8 mouse cellular contexts compared by ENCODE assay signal in the genomic region with DNA sequence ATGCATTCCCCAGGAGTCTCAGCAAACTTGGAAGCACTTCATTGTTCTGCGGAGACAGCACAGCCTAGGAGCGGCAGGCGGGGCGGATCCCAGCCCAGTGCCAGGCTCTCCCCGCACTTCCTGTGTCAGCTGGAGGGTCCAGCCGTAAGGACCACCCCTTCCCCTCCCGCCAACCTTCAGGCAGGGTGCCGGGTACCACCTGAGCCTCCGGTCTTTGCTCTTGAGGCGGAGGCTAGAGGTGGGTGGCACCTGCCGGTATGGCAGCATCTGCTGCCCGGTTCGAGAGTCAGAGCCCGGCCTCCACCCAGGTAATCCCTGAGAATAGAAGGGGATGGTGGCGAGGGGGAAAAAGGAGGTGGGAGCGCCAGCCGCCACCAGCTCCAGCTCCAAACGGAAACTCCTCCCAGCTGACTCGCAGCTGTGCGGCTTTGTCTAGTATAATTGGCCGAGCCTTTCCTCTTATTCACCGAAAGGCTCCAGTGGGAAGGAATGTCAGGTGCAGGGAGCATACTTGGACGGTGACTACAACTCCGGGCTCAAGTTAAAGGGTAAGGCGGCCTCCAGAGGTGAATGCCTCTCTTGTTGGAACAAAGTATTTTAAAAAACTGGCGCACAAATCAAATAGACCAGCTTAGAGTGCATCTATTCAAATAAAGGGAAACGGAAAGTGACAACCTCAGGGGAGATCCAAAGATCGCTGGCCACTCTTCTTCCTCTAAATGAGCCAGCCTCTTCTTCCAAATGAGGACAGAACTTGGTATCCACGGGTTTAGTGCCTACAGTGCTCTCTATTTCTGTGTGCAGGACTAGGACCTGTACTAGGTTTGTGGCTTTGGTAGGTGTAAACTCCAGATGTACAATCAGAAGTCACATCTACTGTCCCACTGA.
DNase-seq lines count a peak whose midpoint lies in the region; ATAC-seq and TF ChIP-seq lines count a peak whose summit lies in the region.

No protein-coding gene starts in this region.

- no peaks in the 10 kb centered on the region for H3K36me3 ChIP-seq in embryonic facial prominence, embryonic 11.5 days (replicated peaks; ENCODE audit: control insufficient read depth, insufficient read depth, low read depth, low read length)
- H3K36me3 ChIP-seq in liver, adult 2 months (ENCODE audit: control insufficient read depth, insufficient read depth, low read length): no peaks in the 10 kb centered on the region
- H3K36me3 ChIP-seq in midbrain, postnatal 0 days (ENCODE audit: insufficient read depth, low read length): no peaks in the 10 kb centered on the region

- no peaks in the 10 kb centered on the region for H3K27me3 ChIP-seq in embryonic facial prominence, embryonic 11.5 days (ENCODE audit: control insufficient read depth, insufficient read depth, low read length)
- H3K27me3 ChIP-seq in liver, adult 2 months (ENCODE audit: control insufficient read depth, insufficient read depth, low read length): no peaks in the 10 kb centered on the region
- no peaks in the 10 kb centered on the region for H3K27me3 ChIP-seq in midbrain, postnatal 0 days (ENCODE audit: insufficient read depth, low read length)

- under 1% methylated on average over 29 of the region's 29 CpGs for WGBS in embryonic facial prominence, embryonic 11.5 days
- 27% methylated on average over 29 of the region's 29 CpGs for WGBS in liver, adult 2 months
- under 1% methylated on average over 29 of the region's 29 CpGs for WGBS in midbrain, postnatal 0 days

- peak overlapping the region; percentile 87 for H3K4me2 ChIP-seq in embryonic facial prominence, embryonic 11.5 days (ENCODE audit: low read depth, low read length)
- peak overlapping the region; percentile 94 for H3K4me2 ChIP-seq in midbrain, postnatal 0 days (ENCODE audit: low read depth, low read length, poor library complexity, severe bottlenecking)

- no peaks in the 10 kb centered on the region for H3K9me3 ChIP-seq in embryonic facial prominence, embryonic 11.5 days (replicated peaks; ENCODE audit: control insufficient read depth, low read length)
- no peaks in the 10 kb centered on the region for H3K9me3 ChIP-seq in midbrain, postnatal 0 days (ENCODE audit: low read length)

- peak overlapping the region; percentile 59 for H3K4me3 ChIP-seq in embryonic facial prominence, embryonic 11.5 days (ENCODE audit: low read depth, low read length)
- peak overlapping the region; percentile 53 for H3K4me3 ChIP-seq in liver, adult 2 months (ENCODE audit: insufficient read depth, low read depth, low read length)
- peak overlapping the region; percentile 69 for H3K4me3 ChIP-seq in midbrain, postnatal 0 days (ENCODE audit: low read depth, low read length)

- no peaks in the 10 kb centered on the region for H3K4me1 ChIP-seq in embryonic facial prominence, embryonic 11.5 days (ENCODE audit: control insufficient read depth, insufficient read depth, low read length)
- 0 out of 2 replicates have a peak, but pooled peaks cover 1% of the 10 kb centered on the region for H3K4me1 ChIP-seq in liver, adult 2 months (ENCODE audit: control insufficient read depth, insufficient read depth, low read length)
- H3K4me1 ChIP-seq in midbrain, postnatal 0 days (ENCODE audit: insufficient read depth, low read length): peaks cover 3% of the 10 kb centered on the region; the same call in 1 of the 2 replicates

- H3K9ac ChIP-seq in embryonic facial prominence, embryonic 11.5 days (replicated peaks; ENCODE audit: low read length): peak overlapping the region; percentile 43
- peak overlapping the region; percentile 38 for H3K9ac ChIP-seq in liver, adult 2 months (ENCODE audit: low read depth, low read length)
- H3K9ac ChIP-seq in midbrain, postnatal 0 days (replicated peaks; ENCODE audit: low read length, poor library complexity, severe bottlenecking): peak overlapping the region; percentile 79

- DNase-seq in gastrocnemius, adult 18-20 months (ENCODE audit: low spot score): peak; percentile 44
- no peak for DNase-seq in gastrocnemius, adult 8-10 months (ENCODE audit: low spot score in 2 of 2)
- DNase-seq in embryonic facial prominence, embryonic 11.5 days (ENCODE audit: low spot score): peak; percentile 80
- peak; percentile 64 for DNase-seq in heart, adult 8-10 months (ENCODE audit: low spot score)
- DNase-seq in kidney, adult 18-20 months: peak; percentile 53
- DNase-seq in liver, adult 2 months (ENCODE audit: extremely low read depth, low read depth, low spot score): peak; percentile 43
- DNase-seq in midbrain, postnatal 0 days (ENCODE audit: low spot score): peak; percentile 71
- DNase-seq in telencephalon, adult 2 months (ENCODE audit: low read depth, low spot score): peak; percentile 17

- TF ChIP-seq CTCF in liver, adult 2 months (IDR thresholded peaks at IDR 0.05; ENCODE audit: low read depth, low read length): no peak
- no peak for TF ChIP-seq CTCF in midbrain, postnatal 0 days (IDR thresholded peaks at IDR 0.05)

- H3K27ac ChIP-seq in embryonic facial prominence, embryonic 11.5 days (replicated peaks; ENCODE audit: low read depth, low read length): peak overlapping the region; percentile 31; the same call in 1 of the 2 replicates
- H3K27ac ChIP-seq in liver, adult 2 months (replicated peaks; ENCODE audit: insufficient read depth, low read depth, low read length): no peak overlapping the region
- peak overlapping the region; percentile 76 for H3K27ac ChIP-seq in midbrain, postnatal 0 days (ENCODE audit: low read depth, low read length)

- H3K79me2 ChIP-seq in liver, adult 2 months (ENCODE audit: control insufficient read depth, insufficient read depth, low read length): peaks cover 5% of the 10 kb centered on the region; the same call in 1 of the 2 replicates

- peak; percentile 93 for ATAC-seq in embryonic facial prominence, embryonic 11.5 days (replicated peaks; ENCODE audit: insufficient number of reproducible peaks, low FRiP score, low TSS enrichment, low read depth)
- ATAC-seq in midbrain, postnatal 0 days (ENCODE audit: low FRiP score): peak; percentile 82

- no peak for TF ChIP-seq POLR2A in liver, adult 2 months (IDR thresholded peaks at IDR 0.05; ENCODE audit: extremely low read depth, insufficient read depth, low read length)

Comparison
In these comparisons a context has a peak if more than half of its experiments do, and no peak if none do; other contexts are left out.
1. DNase-seq: peak in gastrocnemius, adult 18-20 months (single experiment), embryonic facial prominence, embryonic 11.5 days (single experiment), heart, adult 8-10 months (single experiment), kidney, adult 18-20 months (single experiment), liver, adult 2 months (single experiment), midbrain, postnatal 0 days (single experiment) and telencephalon, adult 2 months (single experiment); none in gastrocnemius, adult 8-10 months (0 of 2).
2. Peak in every context shown above with its lines, with median percentiles within 50 percentile points of each other: H3K4me3 ChIP-seq and H3K9ac ChIP-seq.